Mouse (Mus musculus): Measurements from ENCODE around the gene Ipo13. TPM values are rescaled to one million over a fixed set of nuclear protein-coding genes. Genes with fewer than 3 reads are reported as not detected.

Gene Ipo13
- 66.9 and 69.5 TPM in 2 replicates for polyA plus RNA-seq (2015; fragmentation: Nextera tagmentation; extraction: Ambion mirVana)

DNA sequence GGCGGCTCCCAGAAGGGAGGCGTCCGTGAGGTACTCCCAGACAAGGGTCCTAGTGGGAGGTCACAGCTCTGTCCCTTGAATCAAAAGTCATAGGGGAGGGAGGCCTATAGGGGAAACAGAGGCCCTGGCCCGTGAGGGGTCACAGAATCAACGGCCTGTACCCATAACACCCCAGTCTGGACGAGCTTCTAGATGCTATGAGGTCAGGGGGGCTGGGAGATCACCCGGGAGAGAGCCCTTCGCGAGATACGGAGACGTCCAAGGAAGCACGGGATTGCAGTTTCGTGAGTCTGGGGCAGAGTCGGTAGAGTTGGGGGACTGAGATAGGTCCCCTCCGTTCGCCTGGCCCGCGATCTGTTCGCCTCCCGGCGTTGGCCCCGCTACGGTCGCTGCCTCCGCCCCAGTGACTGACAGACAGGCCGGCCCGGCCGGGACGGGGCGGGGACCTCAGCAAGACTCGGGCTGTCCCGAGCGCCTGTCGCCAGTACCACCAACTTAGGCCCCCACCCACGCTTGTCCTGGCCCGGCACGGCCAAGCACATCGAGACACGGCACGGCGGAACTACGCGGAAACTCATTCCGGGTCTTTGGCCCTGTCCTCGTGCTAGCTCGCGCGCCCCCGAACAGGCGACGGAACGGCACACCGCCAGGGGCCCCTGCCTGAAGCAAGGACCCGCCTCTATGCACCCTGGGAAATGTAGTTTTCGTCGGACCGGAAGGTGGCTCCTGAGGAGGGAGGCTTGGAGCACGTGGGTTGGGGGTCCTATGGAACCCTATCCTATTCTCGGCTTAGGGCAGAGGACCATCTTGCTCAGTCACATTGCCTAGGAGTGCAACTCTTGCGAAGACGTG lies at the start of gene Ipo13:
Ipo13 (minus strand) TSS at position 409 of the 852 bp plus-strand sequence.
- H3K27me3 ChIP-seq (ENCODE audit: control insufficient read depth, insufficient read depth, low read depth, low read length): no peaks in the 10 kb centered on the region
- peak within 1 kb of the TSS; percentile 99 for H3K4me2 ChIP-seq (ENCODE audit: low read length)
- H3K36me3 ChIP-seq (ENCODE audit: control insufficient read depth, insufficient read depth, low read length): peaks cover 2% of the 10 kb centered on the region; the same call in 1 of the 2 replicates
- H3K4me1 ChIP-seq (ENCODE audit: control insufficient read depth, insufficient read depth, low read length): peaks cover 37% of the 10 kb centered on the region
- H3K27ac ChIP-seq (ENCODE audit: low read length): peak within 1 kb of the TSS; percentile 89
- H3K4me3 ChIP-seq (ENCODE audit: low read depth, low read length): peak within 1 kb of the TSS; percentile 83
- peak; percentile 95 for ATAC-seq
- no peaks in the 10 kb centered on the region for H3K9me3 ChIP-seq (replicated peaks; ENCODE audit: control insufficient read depth, low read length, poor library complexity, severe bottlenecking)
- H3K9ac ChIP-seq (ENCODE audit: low read depth, low read length): peak within 1 kb of the TSS; percentile 85
- under 1% methylated on average over 60 of the region's 61 CpGs for WGBS

DNA sequence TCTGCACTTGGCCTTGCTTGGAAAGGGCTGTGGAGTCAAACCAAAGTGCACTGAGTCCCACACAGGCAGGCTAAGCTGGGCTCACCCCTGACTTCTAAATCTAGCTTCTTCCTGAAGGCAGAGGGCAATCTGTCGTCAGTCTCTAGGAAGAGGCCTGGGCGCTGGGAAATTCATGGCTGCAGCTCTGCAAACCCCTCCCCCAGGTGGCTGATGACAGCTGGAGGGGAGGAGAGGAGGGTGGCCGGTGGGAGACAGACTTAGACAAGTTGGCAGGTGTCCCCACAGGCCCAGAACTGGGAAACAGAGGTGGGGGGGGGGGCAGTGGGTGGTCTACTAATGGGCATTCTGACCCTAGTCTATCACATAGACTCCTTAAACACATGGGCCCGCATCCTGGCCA lies 42.7 kb upstream of the Ipo13 start:
- Histone ChIP-seq H3K27ac (ENCODE audit: low read length) (no peak overlapping the region), H3K27me3 (ENCODE audit: control insufficient read depth, insufficient read depth, low read depth, low read length) (no peaks in the 10 kb centered on the region)
- no peak for ATAC-seq

GRCm38 (mm10) chr4:117947493-117947892 lies 32.7 kb upstream of the Ipo13 start:
- Histone ChIP-seq H3K4me2 (ENCODE audit: low read length) (no peak overlapping the region), H3K27me3 (ENCODE audit: control insufficient read depth, insufficient read depth, low read depth, low read length) (no peaks in the 10 kb centered on the region), H3K36me3 (ENCODE audit: control insufficient read depth, insufficient read depth, low read length) (0 out of 2 replicates have a peak, but pooled peaks cover under 1% of the 10 kb centered on the region), H3K4me1 (ENCODE audit: control insufficient read depth, insufficient read depth, low read length) (no peaks in the 10 kb centered on the region), H3K4me3 (ENCODE audit: low read depth, low read length) (no peak overlapping the region), H3K27ac (ENCODE audit: low read length) (no peak overlapping the region), H3K9ac (ENCODE audit: low read depth, low read length) (no peak overlapping the region), H3K9me3 (replicated peaks; ENCODE audit: control insufficient read depth, low read length, poor library complexity, severe bottlenecking) (no peaks in the 10 kb centered on the region)
- 67% methylated on average over 7 of the region's 7 CpGs for WGBS
- no peak for ATAC-seq

More for the DNA sequence above, 42.7 kb upstream of the Ipo13 start:
- Histone ChIP-seq H3K9me3 (replicated peaks; ENCODE audit: control insufficient read depth, low read length, poor library complexity, severe bottlenecking) (no peaks in the 10 kb centered on the region), H3K9ac (ENCODE audit: low read depth, low read length) (no peak overlapping the region), H3K36me3 (ENCODE audit: control insufficient read depth, insufficient read depth, low read length) (peaks cover 4% of the 10 kb centered on the region; the same call in 1 of the 2 replicates), H3K4me3 (ENCODE audit: low read depth, low read length) (no peak overlapping the region), H3K4me1 (ENCODE audit: control insufficient read depth, insufficient read depth, low read length) (no peaks in the 10 kb centered on the region), H3K4me2 (ENCODE audit: low read length) (no peak overlapping the region)
- WGBS: 80% methylated on average over 4 of the region's 4 CpGs

DNA sequence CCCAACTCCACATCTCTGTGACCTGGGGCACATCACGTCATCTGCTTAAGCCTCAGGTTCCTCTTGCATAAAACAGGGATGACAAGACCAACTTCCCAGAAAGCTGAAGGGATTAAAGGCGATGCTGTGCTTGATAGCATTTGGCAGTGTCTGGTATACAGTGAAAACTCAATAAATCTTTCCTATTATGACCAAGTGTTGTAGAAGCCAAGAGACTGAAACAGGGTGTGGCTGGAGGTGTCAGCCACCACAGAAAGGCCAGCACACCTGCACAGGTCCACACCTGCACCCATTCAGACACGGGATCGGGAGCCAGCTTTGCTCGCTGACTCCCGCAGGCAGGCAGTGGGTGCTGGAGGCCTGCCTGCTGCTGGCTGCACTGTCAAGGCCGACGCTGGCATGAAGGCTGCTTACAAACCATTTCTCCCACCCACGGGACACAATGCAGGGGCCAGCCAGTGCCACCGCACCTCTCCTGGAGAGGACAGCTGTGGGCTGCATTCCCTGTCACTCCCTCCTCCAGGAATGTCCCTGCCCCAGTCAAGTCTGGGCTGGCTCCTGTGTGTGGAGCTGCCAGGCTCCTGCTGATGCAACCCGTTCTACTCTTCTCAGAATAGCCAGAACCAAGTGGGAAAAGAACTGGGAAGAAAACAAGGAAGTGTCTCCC lies 32.0 kb upstream of the Ipo13 start:
- H3K9me3 ChIP-seq (replicated peaks; ENCODE audit: control insufficient read depth, low read length, poor library complexity, severe bottlenecking): no peaks in the 10 kb centered on the region
- H3K4me3 ChIP-seq (ENCODE audit: low read depth, low read length): no peak overlapping the region
- WGBS: 88% methylated on average over 11 of the region's 11 CpGs
- H3K36me3 ChIP-seq (ENCODE audit: control insufficient read depth, insufficient read depth, low read length): no peaks in the 10 kb centered on the region
- H3K4me2 ChIP-seq (ENCODE audit: low read length): no peak overlapping the region
- no peaks in the 10 kb centered on the region for H3K4me1 ChIP-seq (ENCODE audit: control insufficient read depth, insufficient read depth, low read length)
- H3K27me3 ChIP-seq (ENCODE audit: control insufficient read depth, insufficient read depth, low read depth, low read length): no peaks in the 10 kb centered on the region
- H3K27ac ChIP-seq (ENCODE audit: low read length): no peak overlapping the region
- no peak overlapping the region for H3K9ac ChIP-seq (ENCODE audit: low read depth, low read length)
- no peak for ATAC-seq

DNA sequence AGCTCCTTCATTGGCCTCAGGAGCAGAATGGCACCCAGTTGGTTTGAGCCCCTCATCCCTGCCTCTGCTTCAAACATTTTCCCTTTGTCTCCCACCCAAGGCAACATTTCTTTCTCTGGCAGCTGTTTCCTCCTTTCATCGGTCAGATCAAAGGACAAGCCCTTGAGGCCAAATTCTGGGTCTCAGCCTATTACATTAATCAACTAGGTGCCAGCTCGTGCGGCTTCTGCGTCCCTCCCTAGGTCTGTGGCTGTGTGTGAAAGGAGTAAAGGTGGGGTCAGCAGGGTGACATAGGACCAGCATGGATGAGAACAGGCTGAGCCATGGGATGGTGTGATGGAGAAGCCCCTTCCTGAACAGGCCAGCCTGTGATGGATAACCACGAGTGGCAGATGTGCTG lies 28.5 kb upstream of the Ipo13 start:
- 29% methylated on average over 5 of the region's 5 CpGs for WGBS
- Histone ChIP-seq H3K36me3 (ENCODE audit: control insufficient read depth, insufficient read depth, low read length) (no peaks in the 10 kb centered on the region), H3K4me3 (ENCODE audit: low read depth, low read length) (no peak overlapping the region), H3K4me1 (ENCODE audit: control insufficient read depth, insufficient read depth, low read length) (no peaks in the 10 kb centered on the region), H3K9ac (ENCODE audit: low read depth, low read length) (no peak overlapping the region), H3K27ac (ENCODE audit: low read length) (no peak overlapping the region), H3K27me3 (ENCODE audit: control insufficient read depth, insufficient read depth, low read depth, low read length) (no peaks in the 10 kb centered on the region), H3K9me3 (replicated peaks; ENCODE audit: control insufficient read depth, low read length, poor library complexity, severe bottlenecking) (no peaks in the 10 kb centered on the region), H3K4me2 (ENCODE audit: low read length) (no peak overlapping the region)
- peak; percentile 58; the same call in 1 of the 2 replicates for ATAC-seq

DNA sequence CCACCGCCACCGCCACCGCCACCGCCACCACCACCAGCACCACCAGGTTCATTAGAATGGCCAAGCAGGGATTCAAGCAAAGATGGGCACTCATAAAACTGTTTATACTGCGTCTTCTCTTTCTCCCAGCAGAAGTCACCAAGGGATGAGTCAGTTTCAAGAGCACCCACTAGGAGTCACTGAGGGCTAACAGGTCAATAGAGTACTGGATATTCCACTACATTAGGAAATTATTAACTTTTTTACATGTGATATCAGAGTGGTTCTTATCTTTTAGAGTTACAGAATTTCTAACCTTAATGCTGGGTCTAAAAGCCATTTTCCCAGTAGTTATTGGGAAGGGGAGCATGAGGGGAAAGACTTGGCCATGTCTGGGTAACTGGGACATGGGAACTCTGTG lies 22.2 kb upstream of the Ipo13 start:
- H3K4me3 ChIP-seq (ENCODE audit: low read depth, low read length): no peak overlapping the region
- H3K36me3 ChIP-seq (ENCODE audit: control insufficient read depth, insufficient read depth, low read length): peaks cover 2% of the 10 kb centered on the region; the same call in 1 of the 2 replicates
- H3K4me1 ChIP-seq (ENCODE audit: control insufficient read depth, insufficient read depth, low read length): no peaks in the 10 kb centered on the region
- H3K27ac ChIP-seq (ENCODE audit: low read length): no peak overlapping the region
- no peaks in the 10 kb centered on the region for H3K27me3 ChIP-seq (ENCODE audit: control insufficient read depth, insufficient read depth, low read depth, low read length)
- 96% methylated on average over 5 of the region's 5 CpGs for WGBS
- no peak overlapping the region for H3K9ac ChIP-seq (ENCODE audit: low read depth, low read length)
- ATAC-seq: no peak
- H3K9me3 ChIP-seq (replicated peaks; ENCODE audit: control insufficient read depth, low read length, poor library complexity, severe bottlenecking): no peaks in the 10 kb centered on the region
- H3K4me2 ChIP-seq (ENCODE audit: low read length): no peak overlapping the region

GRCm38 (mm10) chr4:117934081-117934480 lies 19.3 kb upstream of the Ipo13 start:
- Histone ChIP-seq H3K27me3 (ENCODE audit: control insufficient read depth, insufficient read depth, low read depth, low read length) (peaks cover 16% of the 10 kb centered on the region), H3K9me3 (replicated peaks; ENCODE audit: control insufficient read depth, low read length, poor library complexity, severe bottlenecking) (no peaks in the 10 kb centered on the region), H3K36me3 (ENCODE audit: control insufficient read depth, insufficient read depth, low read length) (peaks cover 2% of the 10 kb centered on the region; the same call in 1 of the 2 replicates), H3K9ac (ENCODE audit: low read depth, low read length) (no peak overlapping the region), H3K4me1 (ENCODE audit: control insufficient read depth, insufficient read depth, low read length) (peaks cover 6% of the 10 kb centered on the region), H3K4me3 (ENCODE audit: low read depth, low read length) (no peak overlapping the region), H3K27ac (ENCODE audit: low read length) (no peak overlapping the region), H3K4me2 (ENCODE audit: low read length) (no peak overlapping the region)
- WGBS: 88% methylated on average over 4 of the region's 4 CpGs
- ATAC-seq: no peak

DNA sequence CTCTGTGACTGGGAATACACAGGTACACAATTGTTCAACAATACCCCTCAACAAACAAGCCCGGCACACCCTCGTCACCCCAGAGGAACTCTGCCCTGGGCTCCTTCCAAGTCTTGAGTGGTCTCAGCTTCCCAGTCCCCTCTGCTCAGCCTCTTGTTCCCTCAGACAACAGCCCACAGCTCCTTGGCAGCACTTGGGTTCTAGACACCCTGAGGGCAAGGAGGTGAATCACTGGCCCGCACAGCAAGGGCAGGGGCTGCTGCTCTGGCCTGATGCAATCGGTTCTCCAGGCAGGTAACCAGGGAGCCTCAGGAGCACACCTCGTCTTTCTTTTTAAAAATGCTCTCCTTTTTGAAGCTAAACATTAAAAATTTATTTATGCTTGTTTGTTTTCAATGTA lies 18.4 kb upstream of the Ipo13 start:
- no peak overlapping the region for H3K4me2 ChIP-seq (ENCODE audit: low read length)
- WGBS: 81% methylated on average over 5 of the region's 5 CpGs

More for the DNA sequence above, 18.4 kb upstream of the Ipo13 start:
- peaks cover 8% of the 10 kb centered on the region for H3K4me1 ChIP-seq (ENCODE audit: control insufficient read depth, insufficient read depth, low read length)
- H3K27me3 ChIP-seq (ENCODE audit: control insufficient read depth, insufficient read depth, low read depth, low read length): peaks cover 22% of the 10 kb centered on the region
- H3K9ac ChIP-seq (ENCODE audit: low read depth, low read length): no peak overlapping the region
- peaks cover 2% of the 10 kb centered on the region; the same call in 1 of the 2 replicates for H3K36me3 ChIP-seq (ENCODE audit: control insufficient read depth, insufficient read depth, low read length)
- ATAC-seq: no peak
- no peak overlapping the region for H3K4me3 ChIP-seq (ENCODE audit: low read depth, low read length)
- H3K27ac ChIP-seq (ENCODE audit: low read length): no peak overlapping the region
- H3K9me3 ChIP-seq (replicated peaks; ENCODE audit: control insufficient read depth, low read length, poor library complexity, severe bottlenecking): no peaks in the 10 kb centered on the region
